Mouse (Mus musculus) B cell, adult 2 months (primary cell): ENCODE measurements around the gene Pcbd1.

Source experiments
- DNase-seq, 2 experiments: peaks; one replicate each; pipeline ENCODE4 v3.0.0; 2022

Gene Pcbd1

GRCm38 (mm10) chr10:61103564-61104114, 14.5 kb downstream of the Pcbd1 start:
- no peak for DNase-seq

- DNase-seq: no peak
These were observed 25.2 kb downstream of the Pcbd1 start for GRCm38 (mm10) chr10:61114246-61114720.

DNA sequence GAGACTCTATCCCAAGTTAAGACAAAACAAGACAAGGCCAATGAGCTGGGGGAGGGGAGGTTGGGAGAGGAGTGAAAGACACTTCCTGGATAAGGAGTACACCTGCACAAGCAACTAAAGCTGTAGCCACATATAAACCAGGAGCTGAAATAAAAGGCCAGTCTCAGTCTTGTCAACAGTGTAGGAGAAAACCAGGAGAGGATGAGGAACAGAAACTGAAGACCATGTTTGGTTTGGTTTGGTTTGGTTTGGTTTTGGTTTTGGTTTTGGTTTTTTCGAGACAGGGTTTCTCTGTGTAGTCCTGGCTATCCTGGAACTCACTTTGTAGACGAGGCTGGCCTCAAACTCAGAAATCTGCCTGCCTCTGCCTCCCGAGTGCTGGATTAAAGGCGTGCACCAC, 32.6 kb downstream of the Pcbd1 start:
- peak; percentile 43 to 44 for DNase-seq

DNA sequence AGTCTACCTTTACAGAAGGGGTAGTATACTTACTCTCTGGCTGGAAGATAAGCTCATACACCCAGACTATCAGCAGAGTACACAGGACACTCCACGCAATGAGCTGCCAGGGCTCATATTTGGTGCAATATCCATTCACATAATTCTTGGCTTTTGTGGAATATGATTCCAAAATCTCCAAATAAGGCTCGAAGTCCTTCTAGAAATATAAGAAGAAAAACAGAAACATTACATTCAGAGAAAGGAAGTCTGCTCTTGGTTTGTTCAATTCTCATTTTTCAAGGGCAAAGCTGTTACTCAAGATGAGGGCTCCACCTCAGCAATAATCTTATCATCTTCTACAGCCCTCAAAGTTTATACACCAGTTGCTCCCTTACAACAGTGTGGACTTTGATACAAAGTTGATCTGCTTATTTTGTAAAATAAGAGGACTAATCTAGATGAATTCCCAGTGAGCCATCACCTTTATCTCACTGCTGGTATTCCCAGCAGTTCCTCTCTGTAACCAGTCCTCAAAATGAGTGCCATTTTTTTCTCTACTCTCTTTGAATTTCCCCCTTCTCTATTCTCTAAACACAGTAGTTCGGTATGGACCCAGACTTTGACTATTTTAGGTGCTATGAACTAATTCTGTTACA, 34.3 kb downstream of the Pcbd1 start:
- DNase-seq: no peak

- no peak for DNase-seq
These were observed 35.3 kb downstream of the Pcbd1 start for GRCm38 (mm10) chr10:61124462-61124861.

DNA sequence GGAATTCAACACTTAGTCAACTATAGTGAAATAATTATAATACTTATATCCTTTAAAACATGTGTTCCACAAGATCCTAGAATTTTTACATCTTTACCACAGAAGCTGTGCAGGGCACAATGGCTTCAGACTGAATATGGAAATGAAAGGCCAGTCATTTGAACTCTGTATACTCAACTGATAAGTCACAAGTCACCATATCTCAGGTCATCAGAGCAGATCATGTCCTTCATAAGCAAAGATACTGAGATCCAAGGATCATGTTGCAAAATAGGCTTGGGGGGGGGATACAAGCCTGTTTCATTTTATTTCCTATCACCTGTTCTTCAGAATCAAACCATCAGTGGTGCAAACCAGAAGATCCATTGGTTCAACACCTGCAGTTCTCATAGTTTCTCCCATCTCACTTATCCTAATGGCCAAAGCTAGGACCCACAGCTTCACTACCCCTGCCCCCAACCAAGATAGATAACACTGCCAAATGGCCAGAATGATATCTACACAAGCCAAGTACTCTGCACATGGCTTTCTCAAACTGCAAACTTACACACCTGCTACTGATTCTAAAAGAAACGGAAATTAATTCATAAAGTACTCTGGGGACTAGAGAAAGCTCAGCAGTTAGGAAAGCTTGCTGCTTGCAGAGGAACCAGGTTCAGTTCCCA, 39.7 kb downstream of the Pcbd1 start:
- DNase-seq: no peak

- no peak for DNase-seq
These were observed 41.8 kb downstream of the Pcbd1 start for GRCm38 (mm10) chr10:61130959-61131358.

- no peak for DNase-seq
These were observed 44.9 kb downstream of the Pcbd1 start for GRCm38 (mm10) chr10:61134041-61134440.

- no peak for DNase-seq
These were observed 46.2 kb downstream of the Pcbd1 start for GRCm38 (mm10) chr10:61135226-61135839.

DNA sequence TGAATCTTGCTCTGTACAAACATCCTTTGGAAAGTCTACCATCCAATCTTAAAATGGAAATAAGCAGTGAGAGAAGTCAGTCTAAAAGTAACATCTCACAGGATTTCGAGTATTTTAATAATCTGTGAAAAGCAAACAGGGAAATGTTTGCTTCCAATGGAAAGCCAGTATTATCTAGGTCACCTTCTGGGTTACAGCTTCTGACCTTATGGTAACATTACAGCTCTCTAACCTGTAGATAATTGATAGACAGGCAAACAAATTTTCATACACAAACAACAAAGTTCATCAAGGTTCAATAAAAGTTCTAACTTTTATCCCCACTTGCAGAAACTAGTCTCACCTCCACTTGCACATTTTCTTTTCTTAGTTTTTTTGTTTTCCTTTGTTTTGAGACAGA, 48.4 kb downstream of the Pcbd1 start:
- no peak for DNase-seq

DNA sequence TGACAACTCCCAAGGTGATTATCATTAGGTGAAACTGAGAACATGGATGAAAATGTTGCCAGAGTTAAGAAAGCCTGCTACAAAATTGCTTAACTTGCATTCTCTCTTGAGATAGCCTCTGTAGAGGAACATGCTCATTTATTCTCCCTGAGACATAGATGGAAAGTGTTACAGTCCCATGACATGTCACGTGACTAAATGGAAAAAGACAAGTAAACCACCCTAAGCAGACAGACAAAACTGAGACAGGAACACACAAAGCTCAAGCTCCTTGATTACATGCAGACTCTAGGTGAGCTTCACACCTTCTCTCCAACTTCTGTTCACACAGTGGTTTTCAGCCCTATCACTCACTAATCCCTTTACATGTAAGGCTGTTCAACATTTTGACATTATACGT, 54.2 kb downstream of the Pcbd1 start:
- DNase-seq: no peak
